Mouse (Mus musculus): ENCODE results near the gene Rasal3. TPM values are rescaled to one million over a fixed set of nuclear protein-coding genes. Genes with fewer than 3 reads are reported as not detected.

The Rasal3 gene
- polyA plus RNA-seq, 1 experiment = 157 TPM

- TF ChIP-seq POLR2A (IDR thresholded peaks at IDR 0.05; ENCODE audit: low read depth, low read length) (no peak), CTCF (IDR thresholded peaks at IDR 0.05; ENCODE audit: extremely low read depth, insufficient read depth, insufficient read length, insufficient replicate concordance) (no peak)
- 83% methylated on average over 1 of the region's 1 CpGs for WGBS
- no peak for DNase-seq (ENCODE audit: low read depth in 1 of 2, low spot score in 2 of 2)
- no peak overlapping the region for H3K4me3 ChIP-seq (ENCODE audit: extremely low read depth, insufficient read depth, insufficient read length)
- peaks cover 2% of the 10 kb centered on the region; the same call in 1 of the 2 replicates for H3K4me1 ChIP-seq (ENCODE audit: control insufficient read depth, insufficient read depth, insufficient read length)
- H3K27ac ChIP-seq (ENCODE audit: insufficient read depth, low read length) = no peak overlapping the region
- H3K27me3 ChIP-seq (ENCODE audit: control insufficient read depth, insufficient read depth, low read length) = no peaks in the 10 kb centered on the region
- H3K36me3 ChIP-seq (ENCODE audit: control insufficient read depth, insufficient read depth, low read length) = peaks cover 27% of the 10 kb centered on the region
Measured at GRCm38 (mm10) chr17:32341102-32341501, 62.3 kb downstream of the Rasal3 start.

Other genes starting within 250 kb of the Rasal3 start
- gene Notch3, start 236.7 kb downstream of the Rasal3 start, polyA plus RNA-seq (2012; rRNA removed) = 23.5 and 24.5 TPM in 2 replicates
- 1.1 and 1.5 TPM in 2 replicates for gene Ephx3, start 214.0 kb downstream of the Rasal3 start, polyA plus RNA-seq (2012; rRNA removed)
- gene Brd4, start 118.9 kb downstream of the Rasal3 start, polyA plus RNA-seq (2012; rRNA removed) = 63.3 and 63.8 TPM in 2 replicates
- 105 and 115 TPM in 2 replicates for gene Akap8, start 82.3 kb downstream of the Rasal3 start, polyA plus RNA-seq (2012; rRNA removed)
- gene Akap8l, start 53.0 kb downstream of the Rasal3 start, polyA plus RNA-seq (2012; rRNA removed) = 136 and 169 TPM in 2 replicates
- 22.4 and 29.4 TPM in 2 replicates for gene Wiz, start 14.1 kb downstream of the Rasal3 start, polyA plus RNA-seq (2012; rRNA removed)
- 43.0 and 52.7 TPM in 2 replicates for gene Pglyrp2, start 20.6 kb upstream of the Rasal3 start, polyA plus RNA-seq (2012; rRNA removed)
- 0.07 and 0.39 TPM in 2 replicates for gene Cyp4f39, start 49.1 kb upstream of the Rasal3 start, polyA plus RNA-seq (2012; rRNA removed)
- gene Cyp4f17, start 102.5 kb upstream of the Rasal3 start, polyA plus RNA-seq (2012; rRNA removed) = 1.9 and 2.4 TPM in 2 replicates
- 39.7 and 42.2 TPM in 2 replicates for gene Cyp4f16, start 133.0 kb upstream of the Rasal3 start, polyA plus RNA-seq (2012; rRNA removed)
- gene Cyp4f37, start 217.7 kb upstream of the Rasal3 start, polyA plus RNA-seq (2012; rRNA removed) = 0.54 and 1.3 TPM in 2 replicates